Mouse (Mus musculus): ENCODE data around the gene Xpo4. TPM values are rescaled to one million over a fixed set of nuclear protein-coding genes. Genes with fewer than 3 reads are reported as not detected.

Gene Xpo4
- polyA plus RNA-seq (2015; fragmentation: Nextera tagmentation; extraction: Ambion mirVana): 11.6 and 12.3 TPM in 2 replicates

DNA sequence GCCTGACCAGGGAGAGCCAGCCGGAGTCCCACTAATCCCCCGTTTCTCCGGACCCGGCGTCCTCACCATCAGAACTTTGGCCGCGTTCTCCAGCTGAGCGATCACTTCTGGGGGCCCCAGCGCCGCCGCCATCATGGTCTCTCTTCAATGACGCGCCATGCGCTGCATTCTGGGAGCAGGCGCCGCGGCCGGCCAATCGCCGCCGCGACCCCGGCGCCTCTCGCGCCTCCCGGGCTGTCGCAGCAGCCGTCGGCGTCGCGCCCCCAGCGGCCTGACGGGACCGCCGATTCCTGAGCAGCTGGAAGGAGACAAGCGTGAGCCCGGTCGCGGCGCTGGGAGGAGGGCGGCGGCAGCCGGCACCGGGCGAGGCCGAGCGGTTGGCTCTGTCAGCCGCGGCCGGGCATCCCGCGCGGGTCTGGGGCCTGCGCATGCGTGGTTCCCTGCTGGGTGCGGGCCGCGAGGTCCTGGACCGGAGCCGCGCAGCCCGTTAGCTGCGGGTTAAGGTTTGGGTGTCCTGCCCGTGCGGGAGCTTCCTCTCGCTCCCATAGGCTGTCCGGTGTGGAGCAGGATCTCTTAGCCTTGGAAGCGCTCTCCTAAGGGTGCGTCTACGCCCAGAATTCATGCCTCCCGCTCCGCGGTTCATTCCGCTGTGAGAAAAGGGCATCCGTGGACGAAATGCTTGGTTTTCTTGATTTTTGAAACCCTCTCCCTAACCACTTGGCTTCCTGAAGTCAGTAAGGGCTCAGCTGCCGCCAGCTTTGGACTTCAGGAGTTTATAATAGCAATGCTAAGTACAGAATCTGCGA is at the start of gene Xpo4:
Gene Xpo4 (minus strand): TSS at position 609 of the 806 bp plus-strand sequence.
- under 1% methylated on average over 80 of the region's 80 CpGs for WGBS

GRCm38 (mm10) chr14:57712884-57713283 is 47.7 kb upstream of the Xpo4 start:
- no peaks in the 10 kb centered on the region for H3K36me3 ChIP-seq
- 100% methylated on average over 1 of the region's 1 CpGs for WGBS
- H3K9ac ChIP-seq: no peak overlapping the region
- no peak for ATAC-seq (ENCODE audit: low FRiP score, low read depth)
- no peak overlapping the region for H3K4me2 ChIP-seq
- no peaks in the 10 kb centered on the region for H3K27me3 ChIP-seq
- H3K4me1 ChIP-seq (replicated peaks): peaks cover 15% of the 10 kb centered on the region
- no peak overlapping the region for H3K27ac ChIP-seq (replicated peaks)
- H3K9me3 ChIP-seq: no peaks in the 10 kb centered on the region
- H3K4me3 ChIP-seq: no peak overlapping the region

More for the DNA sequence above, at the start of gene Xpo4:
- H3K9me3 ChIP-seq: no peaks in the 10 kb centered on the region
- H3K27ac ChIP-seq (replicated peaks): peak within 1 kb of the TSS; percentile 97
- H3K4me3 ChIP-seq: peak within 1 kb of the TSS; percentile 76
- H3K4me2 ChIP-seq: peak within 1 kb of the TSS; percentile 96
- H3K9ac ChIP-seq: peak within 1 kb of the TSS; percentile 78
- H3K36me3 ChIP-seq: no peaks in the 10 kb centered on the region
- peaks cover 31% of the 10 kb centered on the region for H3K4me1 ChIP-seq (replicated peaks)
- peak; percentile 97 for ATAC-seq (ENCODE audit: low FRiP score, low read depth)
- no peaks in the 10 kb centered on the region for H3K27me3 ChIP-seq

- Histone ChIP-seq H3K27ac (replicated peaks) (no peak overlapping the region), H3K4me1 (replicated peaks) (peaks cover 29% of the 10 kb centered on the region), H3K4me3 (no peak overlapping the region), H3K36me3 (no peaks in the 10 kb centered on the region), H3K9me3 (no peaks in the 10 kb centered on the region), H3K27me3 (no peaks in the 10 kb centered on the region), H3K9ac (no peak overlapping the region), H3K4me2 (no peak overlapping the region)
- WGBS: 85% methylated on average over 6 of the region's 6 CpGs
- ATAC-seq (ENCODE audit: low FRiP score, low read depth): no peak
Measured at GRCm38 (mm10) chr14:57711059-57711458, 45.8 kb upstream of the Xpo4 start.

DNA sequence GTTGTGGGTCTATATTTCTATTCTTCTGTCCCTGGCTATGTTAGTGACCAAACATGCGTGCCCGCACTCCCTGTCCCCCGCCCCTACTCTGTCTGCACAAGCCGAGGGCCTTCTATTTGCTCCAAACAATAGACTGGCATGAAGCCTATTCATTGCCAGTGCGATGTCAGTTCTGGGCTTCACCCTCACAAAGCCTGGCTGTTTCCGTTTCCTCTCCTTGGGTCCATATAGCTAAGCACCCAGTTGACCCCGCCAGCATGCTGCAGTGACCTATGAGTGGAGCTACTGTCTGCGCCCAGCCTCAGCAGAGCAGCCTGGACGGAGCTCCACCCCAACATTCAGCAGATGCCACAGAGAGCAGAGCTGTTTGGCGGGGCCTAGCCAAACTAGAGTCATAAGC is 43.9 kb upstream of the Xpo4 start:
- Histone ChIP-seq H3K27me3 (no peaks in the 10 kb centered on the region), H3K9me3 (no peaks in the 10 kb centered on the region), H3K36me3 (no peaks in the 10 kb centered on the region), H3K9ac (no peak overlapping the region), H3K4me1 (replicated peaks) (peaks cover 29% of the 10 kb centered on the region), H3K4me2 (no peak overlapping the region), H3K4me3 (no peak overlapping the region), H3K27ac (replicated peaks) (0 out of 2 replicates have a peak overlapping the region, but pooled peaks have one; percentile 32)
- ATAC-seq (ENCODE audit: low FRiP score, low read depth): 0 out of 2 replicates have a peak, but pooled peaks have one; percentile 16
- WGBS: 16% methylated on average over 10 of the region's 10 CpGs

DNA sequence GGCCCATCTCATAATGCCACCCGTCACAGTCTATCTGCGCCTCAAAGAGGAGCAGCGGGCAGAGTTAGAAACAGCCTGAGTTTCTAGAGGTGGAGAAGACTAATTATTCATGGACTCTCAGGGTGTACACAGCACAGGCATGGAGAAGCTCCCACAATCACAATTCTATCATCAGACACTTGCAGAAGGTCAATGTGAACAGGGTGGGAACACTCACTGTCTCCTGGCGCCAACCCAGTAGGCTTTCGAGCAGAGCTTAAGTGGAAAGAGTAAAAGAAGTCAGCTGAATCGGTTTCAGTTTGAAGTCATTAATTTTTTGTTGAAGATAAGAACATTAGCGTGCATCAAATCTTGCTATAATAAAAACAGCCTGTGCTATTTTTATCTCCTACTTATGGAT is 43.4 kb upstream of the Xpo4 start:
- Histone ChIP-seq H3K27ac (replicated peaks) (no peak overlapping the region), H3K4me1 (replicated peaks) (peaks cover 29% of the 10 kb centered on the region), H3K27me3 (no peaks in the 10 kb centered on the region), H3K9me3 (no peaks in the 10 kb centered on the region), H3K9ac (no peak overlapping the region), H3K4me2 (no peak overlapping the region), H3K4me3 (no peak overlapping the region), H3K36me3 (no peaks in the 10 kb centered on the region)
- WGBS: 67% methylated on average over 7 of the region's 7 CpGs
- no peak for ATAC-seq (ENCODE audit: low FRiP score, low read depth)

- 37% methylated on average over 18 of the region's 18 CpGs for WGBS
- Histone ChIP-seq H3K27ac (replicated peaks) (peak overlapping the region; percentile 53), H3K9me3 (no peaks in the 10 kb centered on the region), H3K36me3 (no peaks in the 10 kb centered on the region), H3K27me3 (no peaks in the 10 kb centered on the region), H3K9ac (no peak overlapping the region), H3K4me3 (no peak overlapping the region), H3K4me2 (no peak overlapping the region), H3K4me1 (replicated peaks) (peaks cover 30% of the 10 kb centered on the region)
- peak; percentile 57 for ATAC-seq (ENCODE audit: low FRiP score, low read depth)
Measured at GRCm38 (mm10) chr14:57707100-57707893, 42.1 kb upstream of the Xpo4 start.

GRCm38 (mm10) chr14:57706760-57707099 is 41.5 kb upstream of the Xpo4 start:
- H3K27me3 ChIP-seq: no peaks in the 10 kb centered on the region
- 67% methylated on average over 4 of the region's 4 CpGs for WGBS
- H3K4me1 ChIP-seq (replicated peaks): peaks cover 33% of the 10 kb centered on the region
- no peak overlapping the region for H3K9ac ChIP-seq
- H3K4me3 ChIP-seq: no peak overlapping the region
- ATAC-seq (ENCODE audit: low FRiP score, low read depth): 0 out of 2 replicates have a peak, but pooled peaks have one; percentile 2
- no peak overlapping the region for H3K4me2 ChIP-seq
- no peaks in the 10 kb centered on the region for H3K36me3 ChIP-seq
- H3K9me3 ChIP-seq: no peaks in the 10 kb centered on the region
- H3K27ac ChIP-seq (replicated peaks): peak overlapping the region; percentile 53; the same call in 1 of the 2 replicates

DNA sequence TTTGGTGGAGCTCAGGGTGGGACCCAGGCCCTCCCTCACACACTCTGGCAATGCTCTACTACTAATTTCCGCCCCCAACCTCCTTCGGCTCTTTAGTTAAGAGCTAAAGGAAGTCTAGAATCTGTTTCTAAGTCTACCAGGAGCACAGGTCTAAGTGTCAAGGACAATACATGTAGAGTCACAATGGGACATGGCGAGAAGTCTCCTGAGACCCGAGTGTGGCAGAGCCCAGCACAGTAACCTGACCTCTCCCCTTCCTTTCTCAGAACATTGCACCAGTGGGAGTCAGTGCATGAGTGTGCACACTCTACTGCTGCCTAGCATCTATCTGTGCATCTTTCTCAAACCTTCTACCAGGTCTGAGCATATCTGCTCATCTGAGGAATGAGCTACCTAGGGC is 40.5 kb upstream of the Xpo4 start:
- H3K9ac ChIP-seq: no peak overlapping the region
- no peaks in the 10 kb centered on the region for H3K9me3 ChIP-seq
- H3K27me3 ChIP-seq: no peaks in the 10 kb centered on the region
- no peak for ATAC-seq (ENCODE audit: low FRiP score, low read depth)
- no peaks in the 10 kb centered on the region for H3K36me3 ChIP-seq
- H3K4me1 ChIP-seq (replicated peaks): peaks cover 33% of the 10 kb centered on the region
- H3K4me3 ChIP-seq: no peak overlapping the region
- WGBS: 91% methylated on average over 4 of the region's 4 CpGs
- H3K4me2 ChIP-seq: no peak overlapping the region
- H3K27ac ChIP-seq (replicated peaks): no peak overlapping the region

- 87% methylated on average over 4 of the region's 4 CpGs for WGBS
- Histone ChIP-seq H3K27ac (replicated peaks) (no peak overlapping the region), H3K36me3 (no peaks in the 10 kb centered on the region; the same call in 1 of the 2 replicates), H3K9ac (no peak overlapping the region), H3K4me2 (no peak overlapping the region), H3K9me3 (no peaks in the 10 kb centered on the region), H3K27me3 (no peaks in the 10 kb centered on the region), H3K4me1 (replicated peaks) (peaks cover 33% of the 10 kb centered on the region), H3K4me3 (no peak overlapping the region)
- ATAC-seq (ENCODE audit: low FRiP score, low read depth): no peak
Measured at GRCm38 (mm10) chr14:57705075-57705474, 39.8 kb upstream of the Xpo4 start.

DNA sequence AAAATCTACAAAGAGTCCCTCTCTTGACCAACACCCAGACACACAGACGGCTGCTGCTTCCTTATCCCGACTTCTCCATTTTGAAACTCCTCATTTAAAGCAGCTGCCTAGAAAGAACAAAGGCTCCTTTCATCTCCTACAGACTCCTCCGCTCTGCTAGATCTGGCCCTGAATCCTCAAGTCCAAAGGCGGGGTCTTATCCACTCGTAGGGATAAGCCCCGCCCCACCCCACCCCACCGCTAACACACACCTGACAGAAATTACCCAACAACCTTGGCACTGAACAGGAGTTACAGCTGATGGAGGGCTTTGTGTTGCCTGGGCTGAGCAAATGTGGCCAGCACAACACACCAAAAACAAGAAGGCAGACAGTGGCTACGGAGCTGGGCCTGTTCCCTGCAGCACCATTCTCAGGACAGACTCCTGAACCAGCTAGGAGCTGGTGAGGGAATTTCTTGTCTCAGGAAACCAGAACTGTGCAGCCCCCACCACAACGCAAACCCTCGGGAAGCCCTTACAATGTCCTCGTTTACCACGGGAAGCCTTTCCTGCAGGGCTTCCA is 36.8 kb upstream of the Xpo4 start:
- peaks cover 10% of the 10 kb centered on the region for H3K4me1 ChIP-seq (replicated peaks)
- 50% methylated on average over 12 of the region's 12 CpGs for WGBS
- peak overlapping the region; percentile 68 for H3K27ac ChIP-seq (replicated peaks)
- H3K36me3 ChIP-seq: peaks cover 4% of the 10 kb centered on the region; the same call in 1 of the 2 replicates
- H3K9me3 ChIP-seq: no peaks in the 10 kb centered on the region
- H3K9ac ChIP-seq: no peak overlapping the region
- ATAC-seq (ENCODE audit: low FRiP score, low read depth): peak; percentile 55; the same call in 1 of the 2 replicates
- no peak overlapping the region for H3K4me2 ChIP-seq
- no peak overlapping the region for H3K4me3 ChIP-seq
- H3K27me3 ChIP-seq: no peaks in the 10 kb centered on the region

DNA sequence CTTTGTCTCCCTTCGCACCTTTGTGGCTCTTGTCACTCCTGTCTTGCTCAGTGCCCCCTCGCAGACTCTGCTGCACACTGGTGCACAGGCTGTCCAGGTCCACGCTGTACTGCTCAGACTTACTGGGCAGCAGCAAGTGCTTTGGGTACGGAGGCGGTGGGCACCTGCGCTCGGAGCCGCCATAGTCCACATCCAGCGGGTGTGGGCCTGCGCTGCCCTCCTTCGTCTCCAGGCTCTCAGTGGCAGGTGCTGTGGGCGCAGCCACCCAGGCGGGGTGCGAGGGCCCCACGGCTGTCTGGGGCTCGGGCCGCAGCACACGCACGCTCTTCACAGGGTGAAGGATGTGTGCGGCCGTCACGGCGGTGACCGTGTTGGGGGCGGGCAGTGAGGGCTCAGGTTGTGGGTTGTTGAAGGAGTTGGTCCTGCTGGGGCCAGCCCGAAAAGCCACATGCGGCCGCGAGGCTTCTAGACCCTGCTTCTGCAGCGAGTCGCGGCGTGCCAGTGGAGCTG is 34.3 kb upstream of the Xpo4 start:
- peaks cover 4% of the 10 kb centered on the region; the same call in 1 of the 2 replicates for H3K4me1 ChIP-seq (replicated peaks)
- no peak overlapping the region for H3K9ac ChIP-seq
- no peak overlapping the region for H3K4me3 ChIP-seq
- no peak overlapping the region for H3K27ac ChIP-seq (replicated peaks)
- H3K9me3 ChIP-seq: no peaks in the 10 kb centered on the region
- no peak for ATAC-seq (ENCODE audit: low FRiP score, low read depth)
- H3K4me2 ChIP-seq: no peak overlapping the region
- WGBS: 96% methylated on average over 33 of the region's 33 CpGs
- peaks cover 9% of the 10 kb centered on the region for H3K36me3 ChIP-seq
- no peaks in the 10 kb centered on the region for H3K27me3 ChIP-seq
